Mouse (Mus musculus): ENCODE data around the gene 4933411K16Rik. TPM values are rescaled to one million over a fixed set of nuclear protein-coding genes. Genes with fewer than 3 reads are reported as not detected.
A peak's percentile ranks its signal among the peaks of the same experiment; 100 is the strongest.

The 4933411K16Rik gene
- polyA plus RNA-seq, 1 experiment = 0.27 TPM

DNA sequence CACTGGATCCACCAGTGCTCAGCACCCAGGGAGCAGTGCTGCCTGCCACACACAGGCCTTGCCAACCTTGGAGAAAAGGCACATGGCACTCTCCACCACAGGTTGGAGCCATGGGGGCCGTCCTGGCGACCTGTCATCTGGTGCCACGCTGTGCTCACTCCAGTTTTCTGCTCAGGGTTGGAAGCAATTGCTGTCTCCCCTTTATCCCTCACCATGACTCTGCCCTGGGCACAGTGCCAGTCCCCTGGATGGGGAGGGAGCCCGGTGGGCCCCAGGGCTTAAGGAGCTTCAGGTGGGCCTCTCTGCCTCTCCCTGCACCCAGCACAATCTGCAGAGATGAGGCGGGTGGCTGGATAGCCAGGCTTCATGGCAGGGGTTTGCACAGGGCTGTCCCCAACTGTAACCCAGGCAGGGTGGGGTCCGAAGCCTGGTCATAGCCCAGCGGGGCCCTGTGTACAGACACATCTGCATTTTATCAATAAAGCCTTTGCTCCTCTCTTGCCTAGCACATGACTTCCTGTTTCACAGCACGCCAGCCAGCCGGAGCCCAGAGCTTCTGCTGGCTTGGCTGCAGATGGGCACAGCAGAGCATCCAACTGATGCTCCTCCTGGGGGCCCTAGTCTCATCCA, 17.8 kb upstream of the 4933411K16Rik start:
- no peak overlapping the region for H3K4me3 ChIP-seq (ENCODE audit: control insufficient read depth, insufficient read depth, low read length)
- no peaks in the 10 kb centered on the region for H3K36me3 ChIP-seq (ENCODE audit: control insufficient read depth, insufficient read depth, low read length)
- H3K4me1 ChIP-seq (replicated peaks; ENCODE audit: control insufficient read depth, insufficient read depth, low read length) = no peaks in the 10 kb centered on the region; the same call in 1 of the 2 replicates
- H3K27me3 ChIP-seq (ENCODE audit: control insufficient read depth, insufficient read depth, low read length) = no peaks in the 10 kb centered on the region
- 76% methylated on average over 9 of the region's 9 CpGs for WGBS
- no peak for TF ChIP-seq CTCF (IDR thresholded peaks at IDR 0.05; ENCODE audit: borderline replicate concordance, control insufficient read depth, extremely low read depth, insufficient read depth, low read length, poor library complexity)
- no peak for TF ChIP-seq POLR2A (IDR thresholded peaks at IDR 0.05; ENCODE audit: control insufficient read depth, extremely low read depth, insufficient read depth, low read length, poor library complexity)
- H3K27ac ChIP-seq (ENCODE audit: control insufficient read depth, insufficient read depth, low read length) = no peak overlapping the region
- no peak for DNase-seq

DNA sequence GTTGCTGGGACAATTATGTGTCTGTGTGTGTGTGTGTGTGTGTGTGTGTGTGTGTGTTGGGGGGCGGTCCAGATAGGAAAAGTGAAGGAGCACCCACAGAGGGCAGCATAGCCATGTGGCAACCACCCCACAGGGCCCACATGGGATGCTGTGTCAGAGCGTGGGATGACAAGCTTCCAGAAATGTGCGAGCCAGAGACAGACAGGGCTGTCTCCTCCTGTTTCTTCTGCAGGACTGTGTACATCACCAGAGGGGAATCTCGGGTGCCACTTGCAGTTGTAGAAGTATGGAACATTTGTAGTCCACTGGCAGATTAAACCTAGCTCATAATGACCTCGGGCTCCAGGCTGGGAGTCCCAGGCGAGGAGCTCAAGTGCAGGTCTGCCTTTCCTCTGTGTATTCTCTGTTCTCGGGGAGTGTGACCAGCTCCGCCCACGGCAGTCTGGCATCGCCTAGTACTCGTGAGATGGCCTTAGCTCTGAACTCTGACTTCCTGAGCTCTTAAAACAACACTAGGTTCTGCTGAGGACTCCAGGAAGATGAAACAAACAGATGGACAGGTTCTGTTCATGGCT, 17.1 kb upstream of the 4933411K16Rik start:
- Histone ChIP-seq H3K4me3 (ENCODE audit: control insufficient read depth, insufficient read depth, low read length) (no peak overlapping the region), H3K36me3 (ENCODE audit: control insufficient read depth, insufficient read depth, low read length) (no peaks in the 10 kb centered on the region), H3K4me1 (replicated peaks; ENCODE audit: control insufficient read depth, insufficient read depth, low read length) (no peaks in the 10 kb centered on the region; the same call in 1 of the 2 replicates), H3K27ac (ENCODE audit: control insufficient read depth, insufficient read depth, low read length) (no peak overlapping the region), H3K27me3 (ENCODE audit: control insufficient read depth, insufficient read depth, low read length) (no peaks in the 10 kb centered on the region)
- WGBS = 82% methylated on average over 11 of the region's 11 CpGs
- TF ChIP-seq CTCF (IDR thresholded peaks at IDR 0.05; ENCODE audit: borderline replicate concordance, control insufficient read depth, extremely low read depth, insufficient read depth, low read length, poor library complexity) (no peak), POLR2A (IDR thresholded peaks at IDR 0.05; ENCODE audit: control insufficient read depth, extremely low read depth, insufficient read depth, low read length, poor library complexity) (no peak)
- DNase-seq = no peak

DNA sequence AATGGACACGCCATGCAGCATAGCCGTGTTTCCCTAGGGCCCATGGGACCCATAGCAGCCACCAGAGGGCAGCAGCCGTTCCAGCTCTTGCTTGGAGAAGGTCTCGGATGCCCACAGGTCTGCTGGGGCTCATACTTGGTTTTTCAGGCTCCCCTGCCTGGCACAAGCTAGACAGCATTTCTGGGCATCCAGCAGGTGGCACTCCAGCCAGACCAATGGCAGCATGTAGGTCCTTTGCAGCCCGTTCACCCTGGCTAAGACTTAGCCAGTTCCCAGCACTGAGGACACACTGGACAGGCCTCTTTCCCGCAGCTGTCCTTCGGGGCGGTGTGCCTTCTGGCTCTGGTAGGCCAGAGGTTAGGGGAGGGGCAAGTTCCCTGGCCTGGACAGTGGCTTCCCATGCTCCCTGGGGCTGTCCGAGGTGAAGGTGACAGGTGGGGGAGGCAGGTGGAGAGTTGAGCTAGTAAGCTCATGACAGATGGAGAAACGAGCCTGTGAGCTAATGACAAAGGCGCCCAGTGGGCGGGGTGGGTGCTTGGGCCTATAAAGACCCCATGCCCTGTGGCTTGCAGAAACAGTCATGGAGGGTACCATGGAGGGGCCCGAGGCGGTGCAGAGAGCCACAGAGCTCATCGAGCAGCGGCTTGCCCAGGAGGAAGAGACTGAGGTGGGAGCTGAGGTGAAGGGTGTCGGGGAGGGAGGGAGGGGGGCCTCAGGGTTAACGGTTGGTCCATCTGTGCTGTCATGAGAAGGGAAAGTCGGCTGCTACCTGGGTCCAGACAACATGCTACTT, 16.4 kb upstream of the 4933411K16Rik start, which contains the start of gene Ankrd2:
Gene Ankrd2, plus strand, starts transcription at position 545 of the 793 bp plus-strand sequence.
- Histone ChIP-seq H3K4me3 (ENCODE audit: control insufficient read depth, insufficient read depth, low read length) (no peak within 1 kb of the TSS), H3K4me1 (replicated peaks; ENCODE audit: control insufficient read depth, insufficient read depth, low read length) (no peaks in the 10 kb centered on the region; the same call in 1 of the 2 replicates), H3K36me3 (ENCODE audit: control insufficient read depth, insufficient read depth, low read length) (no peaks in the 10 kb centered on the region), H3K27me3 (ENCODE audit: control insufficient read depth, insufficient read depth, low read length) (no peaks in the 10 kb centered on the region), H3K27ac (ENCODE audit: control insufficient read depth, insufficient read depth, low read length) (no peak within 1 kb of the TSS)
- WGBS = 71% methylated on average over 19 of the region's 19 CpGs
- peak; percentile 76 for DNase-seq
- TF ChIP-seq POLR2A (IDR thresholded peaks at IDR 0.05; ENCODE audit: control insufficient read depth, extremely low read depth, insufficient read depth, low read length, poor library complexity) = no peak
- TF ChIP-seq CTCF (IDR thresholded peaks at IDR 0.05; ENCODE audit: borderline replicate concordance, control insufficient read depth, extremely low read depth, insufficient read depth, low read length, poor library complexity) = peak; percentile 87

DNA sequence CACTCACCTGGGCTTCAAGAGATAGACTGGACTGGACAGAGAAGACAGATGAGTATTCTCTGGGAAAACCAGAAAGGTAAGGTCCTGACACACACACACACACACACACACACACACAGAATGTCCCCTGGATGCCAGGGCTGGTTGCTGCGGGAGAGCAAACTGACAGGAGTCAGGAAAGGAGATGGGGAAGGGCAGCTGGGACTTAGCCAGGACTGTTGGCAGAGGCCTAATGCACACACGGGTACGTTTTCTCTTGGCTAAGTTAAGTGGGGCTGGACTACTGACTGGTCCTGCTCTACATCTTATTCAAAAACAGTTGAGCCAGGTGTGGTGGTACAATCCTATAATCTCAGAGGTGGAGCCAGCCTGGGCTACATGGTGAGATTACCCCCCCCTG, 15.7 kb upstream of the 4933411K16Rik start:
- no peak overlapping the region for H3K4me3 ChIP-seq (ENCODE audit: control insufficient read depth, insufficient read depth, low read length)
- no peaks in the 10 kb centered on the region for H3K36me3 ChIP-seq (ENCODE audit: control insufficient read depth, insufficient read depth, low read length)
- TF ChIP-seq CTCF (IDR thresholded peaks at IDR 0.05; ENCODE audit: borderline replicate concordance, control insufficient read depth, extremely low read depth, insufficient read depth, low read length, poor library complexity) = no peak
- no peak for TF ChIP-seq POLR2A (IDR thresholded peaks at IDR 0.05; ENCODE audit: control insufficient read depth, extremely low read depth, insufficient read depth, low read length, poor library complexity)
- no peak overlapping the region for H3K27ac ChIP-seq (ENCODE audit: control insufficient read depth, insufficient read depth, low read length)
- no peaks in the 10 kb centered on the region for H3K27me3 ChIP-seq (ENCODE audit: control insufficient read depth, insufficient read depth, low read length)
- no peaks in the 10 kb centered on the region; the same call in 1 of the 2 replicates for H3K4me1 ChIP-seq (replicated peaks; ENCODE audit: control insufficient read depth, insufficient read depth, low read length)
- 91% methylated on average over 3 of the region's 3 CpGs for WGBS
- no peak for DNase-seq

DNA sequence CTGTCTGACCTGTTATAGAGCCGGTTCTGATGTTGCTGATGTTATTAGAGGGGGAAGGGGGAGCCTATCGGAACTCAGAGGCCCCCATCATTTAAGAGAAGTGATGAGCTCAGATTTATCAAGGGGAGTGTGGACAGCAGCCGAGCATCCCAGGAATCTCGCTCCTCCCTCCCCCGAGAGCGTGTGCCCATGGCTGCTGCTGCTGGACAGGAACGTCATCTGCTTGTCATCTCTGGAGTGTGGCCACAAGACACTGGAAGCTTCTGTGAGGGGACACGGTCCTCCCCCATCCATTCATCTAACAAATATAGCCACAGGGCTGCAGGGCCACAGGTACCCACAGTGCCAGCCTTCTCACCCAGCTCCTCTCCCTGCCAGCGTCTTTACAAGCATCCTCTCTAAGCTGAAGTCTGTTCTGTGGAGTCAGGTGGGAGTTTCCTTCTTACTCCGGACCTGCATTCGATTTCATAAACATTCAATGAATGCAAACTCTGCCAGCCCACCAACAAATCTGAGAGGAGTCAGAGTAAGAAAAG, 14.8 kb upstream of the 4933411K16Rik start:
- Histone ChIP-seq H3K36me3 (ENCODE audit: control insufficient read depth, insufficient read depth, low read length) (no peaks in the 10 kb centered on the region), H3K27me3 (ENCODE audit: control insufficient read depth, insufficient read depth, low read length) (no peaks in the 10 kb centered on the region), H3K4me1 (replicated peaks; ENCODE audit: control insufficient read depth, insufficient read depth, low read length) (no peaks in the 10 kb centered on the region; the same call in 1 of the 2 replicates), H3K4me3 (ENCODE audit: control insufficient read depth, insufficient read depth, low read length) (no peak overlapping the region), H3K27ac (ENCODE audit: control insufficient read depth, insufficient read depth, low read length) (no peak overlapping the region)
- DNase-seq = no peak
- 89% methylated on average over 11 of the region's 11 CpGs for WGBS
- no peak for TF ChIP-seq POLR2A (IDR thresholded peaks at IDR 0.05; ENCODE audit: control insufficient read depth, extremely low read depth, insufficient read depth, low read length, poor library complexity)
- no peak for TF ChIP-seq CTCF (IDR thresholded peaks at IDR 0.05; ENCODE audit: borderline replicate concordance, control insufficient read depth, extremely low read depth, insufficient read depth, low read length, poor library complexity)

DNA sequence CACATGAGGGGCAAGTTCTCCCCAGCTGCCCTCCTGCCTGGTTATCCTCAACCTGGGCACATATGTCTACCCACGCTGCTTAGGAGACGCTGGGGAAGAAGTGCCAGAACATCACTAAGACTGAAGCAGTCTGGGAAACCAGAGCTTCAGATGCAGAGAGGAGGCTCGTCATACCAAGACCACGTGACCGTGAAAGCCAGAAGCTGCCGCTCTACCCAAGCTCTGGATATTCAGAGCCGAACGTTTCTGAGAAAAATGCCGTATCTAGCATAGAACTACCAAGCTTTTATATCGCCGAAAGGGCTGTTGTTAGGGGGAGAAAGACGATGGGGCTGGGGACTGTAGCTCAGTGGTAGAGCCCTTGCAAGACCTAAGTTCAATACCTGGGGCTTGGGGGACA, 13.7 kb upstream of the 4933411K16Rik start:
- Histone ChIP-seq H3K27ac (ENCODE audit: control insufficient read depth, insufficient read depth, low read length) (no peak overlapping the region), H3K27me3 (ENCODE audit: control insufficient read depth, insufficient read depth, low read length) (no peaks in the 10 kb centered on the region), H3K4me3 (ENCODE audit: control insufficient read depth, insufficient read depth, low read length) (no peak overlapping the region), H3K4me1 (replicated peaks; ENCODE audit: control insufficient read depth, insufficient read depth, low read length) (no peaks in the 10 kb centered on the region; the same call in 1 of the 2 replicates), H3K36me3 (ENCODE audit: control insufficient read depth, insufficient read depth, low read length) (no peaks in the 10 kb centered on the region)
- DNase-seq = no peak
- WGBS = 86% methylated on average over 12 of the region's 12 CpGs
- TF ChIP-seq CTCF (IDR thresholded peaks at IDR 0.05; ENCODE audit: borderline replicate concordance, control insufficient read depth, extremely low read depth, insufficient read depth, low read length, poor library complexity) = no peak

Data from thymus, adult 2 months (tissue).